Mouse (Mus musculus) WW6 (cell line): ENCODE results near the gene Cysltr2.

Source experiments
- DNase-seq: peaks from one replicate; pipeline ENCODE4 v3.0.0-alpha.2; 2013; ENCODE audit warnings: low read depth, low spot score

Cysltr2 gene

DNA sequence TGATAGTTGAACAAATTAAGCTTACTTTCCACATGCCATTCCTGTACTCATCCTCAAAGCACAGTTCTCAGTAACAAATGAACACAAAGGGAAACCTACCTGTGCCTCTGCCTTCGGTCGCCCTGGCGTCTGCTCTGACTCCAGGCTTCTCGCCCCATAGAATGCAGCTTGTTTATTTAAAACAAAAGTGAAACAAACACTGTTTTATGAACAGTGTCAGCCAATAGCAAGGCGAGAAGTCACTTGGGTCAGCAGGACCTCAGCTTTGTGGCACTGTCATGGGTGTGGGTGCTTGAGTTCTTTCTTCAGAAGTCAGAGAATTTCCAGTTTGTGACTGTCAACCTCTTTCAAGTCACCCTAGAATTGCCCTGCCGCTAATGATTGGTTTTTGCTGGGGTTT lies at the start of gene Cysltr2:
Gene Cysltr2 (minus strand): TSS at position 178 of the 400 bp plus-strand sequence.
- DNase-seq = no peak

DNA sequence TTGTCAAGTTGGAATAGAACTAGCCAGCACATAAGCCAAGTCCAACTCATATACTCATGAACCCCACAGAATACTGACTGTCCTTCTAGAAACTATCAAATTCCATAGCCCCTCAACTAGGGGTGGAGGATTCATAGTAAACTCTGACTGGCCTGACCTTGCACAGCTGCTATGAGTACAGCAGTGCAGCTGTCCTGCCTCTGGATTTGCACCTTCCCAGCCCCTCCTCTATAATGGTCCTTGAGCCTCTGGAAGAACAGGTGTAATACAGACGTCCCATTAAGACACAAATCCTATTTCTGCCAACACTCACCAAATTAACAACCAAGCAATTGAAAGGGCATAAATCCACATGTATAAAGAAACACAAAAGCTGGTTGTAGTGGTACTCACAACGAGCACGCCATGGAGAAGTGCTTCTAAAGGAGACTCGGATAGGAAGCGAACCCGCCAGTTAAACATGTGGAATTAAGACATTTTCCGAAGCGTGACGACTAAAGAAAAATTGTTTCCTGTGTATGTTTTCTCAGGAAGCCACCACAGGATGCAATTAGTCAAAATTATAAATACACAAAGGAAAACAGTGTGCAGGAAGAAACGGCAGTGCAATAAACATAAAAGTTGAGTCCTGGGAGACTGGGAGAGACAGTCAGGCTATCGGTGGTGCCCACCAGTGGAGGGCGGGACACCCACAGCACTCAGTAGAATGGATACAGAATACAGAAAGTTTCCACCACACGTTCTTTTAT lies 46.1 kb upstream of the Cysltr2 start:
- DNase-seq = no peak

DNA sequence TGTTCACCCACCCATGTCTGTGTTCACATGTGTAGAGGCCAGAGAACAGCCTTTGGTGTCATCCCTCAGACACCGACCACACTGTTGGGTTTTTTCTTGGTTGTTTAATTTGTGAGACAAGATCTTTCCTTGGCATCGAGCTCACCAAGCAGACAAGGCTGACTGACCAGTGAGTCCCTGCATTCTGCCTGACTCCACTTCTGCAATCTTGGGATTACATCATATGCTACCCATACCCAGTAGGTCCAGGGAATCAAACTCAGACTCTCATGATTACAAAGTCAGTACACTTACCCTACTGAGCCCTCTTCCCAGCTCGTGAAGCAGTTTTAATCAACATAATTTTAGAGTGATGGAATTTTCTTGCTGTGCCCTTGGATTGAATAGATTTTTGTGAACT lies 44.0 kb upstream of the Cysltr2 start:
- no peak for DNase-seq

DNA sequence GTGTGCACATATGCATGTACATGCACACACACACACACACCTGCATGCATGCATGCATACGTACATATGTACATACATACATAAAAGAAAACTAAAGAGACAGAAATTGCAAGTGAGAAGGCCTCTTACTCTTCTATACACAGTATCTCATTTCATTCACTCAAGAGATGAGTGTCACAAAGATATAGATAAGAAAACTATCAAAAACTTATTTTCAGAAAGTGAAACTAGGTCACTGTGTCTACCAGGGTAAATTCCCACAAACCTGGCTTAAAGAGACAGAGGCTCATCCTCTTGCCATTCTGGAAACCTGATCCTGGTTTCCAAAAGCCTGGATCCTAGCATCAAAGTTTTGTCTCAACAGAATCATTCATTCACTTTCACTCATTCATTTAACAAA lies 39.3 kb upstream of the Cysltr2 start:
- DNase-seq = no peak

DNA sequence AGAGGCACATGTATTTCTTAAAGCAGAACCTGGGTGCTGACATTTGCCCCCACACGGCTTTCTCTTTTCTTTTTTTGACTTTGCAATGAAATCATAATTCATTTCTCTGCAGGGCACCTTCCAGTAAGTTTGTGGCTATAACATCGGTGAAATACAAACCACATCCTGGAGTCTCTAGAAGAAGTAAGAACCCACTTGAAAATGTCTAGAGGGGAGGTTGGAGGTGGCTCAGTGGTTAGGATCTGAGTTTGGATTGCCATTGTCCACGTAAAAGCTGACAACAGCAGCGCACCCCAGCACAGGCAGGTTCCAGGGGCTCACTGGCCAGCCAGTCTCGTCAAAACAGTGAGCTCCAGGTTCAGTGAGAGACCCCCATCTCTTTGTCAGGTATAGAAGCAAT lies 38.8 kb upstream of the Cysltr2 start:
- no peak for DNase-seq

DNA sequence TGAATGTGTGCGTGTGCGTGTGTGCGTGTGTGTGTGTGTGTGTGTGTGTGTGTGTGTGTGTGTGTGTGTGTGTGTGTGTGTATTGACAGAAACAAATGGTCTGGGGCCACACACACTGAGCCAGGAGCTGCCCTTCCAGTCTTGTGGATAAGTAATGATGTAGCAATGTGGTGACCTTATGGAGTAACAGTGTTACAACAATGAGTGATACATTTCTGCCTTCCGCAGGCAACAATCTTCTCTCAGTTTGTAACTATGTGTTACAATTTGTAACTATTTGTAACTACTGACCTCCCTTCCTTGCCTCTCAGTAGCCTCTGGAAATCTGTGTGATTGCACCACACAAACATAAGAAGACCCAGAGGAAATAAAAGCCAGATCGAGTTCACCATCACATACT lies 38.3 kb upstream of the Cysltr2 start:
- no peak for DNase-seq

DNA sequence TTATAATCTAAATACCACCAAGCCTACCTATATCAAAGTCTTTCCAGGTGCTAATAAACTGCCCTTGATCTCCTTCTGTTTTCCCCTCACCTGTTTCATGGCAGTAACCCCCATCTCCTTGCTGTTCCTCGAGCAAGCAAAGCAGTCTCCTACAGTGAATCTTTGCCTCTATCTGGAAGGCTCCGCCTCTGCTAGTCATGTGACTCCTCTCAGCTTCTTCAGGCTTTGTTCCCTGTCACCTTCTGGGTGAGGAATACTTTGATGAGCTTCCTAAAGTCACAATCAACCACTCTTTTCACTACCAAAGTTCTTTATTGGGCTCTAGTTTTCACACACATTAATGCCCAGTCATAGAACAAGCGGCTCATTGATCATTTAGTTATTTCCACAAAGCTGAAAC lies 37.5 kb upstream of the Cysltr2 start:
- no peak for DNase-seq

DNA sequence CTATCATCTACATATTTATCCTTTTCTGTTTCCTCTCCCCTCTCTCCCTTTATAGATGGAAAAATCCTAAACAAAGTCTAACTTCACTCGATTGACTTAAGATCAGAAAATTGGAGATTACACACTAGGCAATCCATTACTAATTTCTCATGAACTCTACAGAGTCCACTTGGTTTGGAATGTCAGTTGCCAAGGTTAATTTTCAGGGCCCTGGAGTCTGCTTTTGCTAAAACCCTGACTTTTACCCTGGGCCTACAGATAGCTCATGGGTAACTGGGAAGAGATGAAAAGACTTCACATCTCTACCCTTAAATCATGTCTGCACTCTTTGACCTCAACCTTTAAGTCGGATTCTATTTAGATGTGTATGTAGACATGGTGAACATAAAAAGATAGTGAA lies 34.6 kb upstream of the Cysltr2 start:
- DNase-seq = no peak

DNA sequence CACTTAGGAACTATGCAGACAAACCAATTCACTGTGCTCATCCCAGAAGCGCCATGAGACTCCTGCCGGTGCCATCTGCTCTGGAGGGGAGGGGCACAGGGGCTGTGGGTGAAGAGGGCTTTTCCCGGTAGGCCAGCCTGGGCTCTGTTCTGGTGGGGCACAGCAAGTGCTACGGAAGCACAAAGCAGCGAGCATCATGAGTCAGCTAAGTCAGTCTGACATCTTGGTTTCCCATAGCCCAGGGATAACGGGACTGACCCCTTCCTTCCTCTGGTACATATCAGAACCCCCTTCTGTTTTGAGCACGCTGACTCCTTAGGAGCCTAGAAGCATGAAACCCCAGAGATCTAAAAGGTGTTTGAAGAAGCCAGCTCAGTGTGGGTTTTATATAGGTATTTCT lies 15.5 kb upstream of the Cysltr2 start:
- no peak for DNase-seq

DNA sequence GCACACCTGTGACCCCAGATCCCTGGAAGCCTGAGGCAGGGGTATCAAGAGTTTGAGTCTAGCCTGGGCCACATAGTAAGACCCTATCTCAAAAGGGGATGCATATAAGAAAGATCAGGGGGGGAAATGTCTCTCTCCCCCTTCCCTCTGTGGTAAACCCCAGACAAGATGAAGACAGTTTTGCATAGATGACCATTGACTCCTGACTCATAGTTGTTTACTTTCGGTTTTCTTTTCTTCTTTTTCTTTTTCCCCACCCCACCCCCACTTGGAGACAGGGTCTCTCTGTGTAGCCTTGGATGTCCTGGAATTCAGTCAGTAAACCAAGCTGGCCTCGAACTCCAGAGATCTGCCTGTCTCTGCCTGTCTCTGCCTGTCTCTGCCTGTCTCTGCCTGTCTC lies 9.8 kb upstream of the Cysltr2 start:
- no peak for DNase-seq

DNA sequence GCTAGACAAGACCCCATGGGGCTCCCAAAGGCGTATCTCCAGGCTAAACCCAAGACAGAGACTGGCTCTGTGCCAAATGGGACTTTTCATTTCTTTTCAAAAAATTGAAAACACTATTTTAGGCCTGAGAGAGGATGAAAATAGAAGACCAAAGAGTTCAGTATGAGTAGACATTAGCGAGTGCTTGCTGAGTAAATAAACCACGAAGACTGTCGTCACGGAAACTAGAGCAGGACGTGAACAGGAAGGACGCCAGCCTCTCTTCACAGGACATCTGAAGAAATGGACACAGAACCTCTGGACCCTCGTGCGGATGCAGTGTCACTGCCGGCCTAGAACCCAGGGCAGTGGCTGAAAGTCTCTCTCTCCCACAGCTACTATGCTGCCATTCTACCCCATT lies 8.8 kb upstream of the Cysltr2 start:
- no peak for DNase-seq

DNA sequence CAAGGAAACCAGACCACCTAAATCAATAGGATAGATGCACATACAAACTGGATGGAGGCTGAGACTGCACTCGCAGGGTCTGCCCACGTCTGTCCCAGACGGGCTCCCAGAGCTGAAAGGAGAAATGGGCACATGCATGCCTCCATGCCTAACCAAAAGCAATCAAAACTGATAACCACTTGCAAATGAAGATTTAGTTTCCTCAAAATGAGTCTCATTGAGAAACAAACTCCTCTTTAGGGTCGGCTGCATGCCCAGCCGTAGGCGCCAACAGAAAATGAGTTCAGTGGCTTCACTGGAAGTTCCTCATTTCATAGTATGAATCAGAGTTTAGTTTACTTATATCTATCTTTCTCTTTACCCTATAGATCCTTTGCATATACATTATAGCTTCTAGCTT lies 7.9 kb upstream of the Cysltr2 start:
- DNase-seq = no peak

DNA sequence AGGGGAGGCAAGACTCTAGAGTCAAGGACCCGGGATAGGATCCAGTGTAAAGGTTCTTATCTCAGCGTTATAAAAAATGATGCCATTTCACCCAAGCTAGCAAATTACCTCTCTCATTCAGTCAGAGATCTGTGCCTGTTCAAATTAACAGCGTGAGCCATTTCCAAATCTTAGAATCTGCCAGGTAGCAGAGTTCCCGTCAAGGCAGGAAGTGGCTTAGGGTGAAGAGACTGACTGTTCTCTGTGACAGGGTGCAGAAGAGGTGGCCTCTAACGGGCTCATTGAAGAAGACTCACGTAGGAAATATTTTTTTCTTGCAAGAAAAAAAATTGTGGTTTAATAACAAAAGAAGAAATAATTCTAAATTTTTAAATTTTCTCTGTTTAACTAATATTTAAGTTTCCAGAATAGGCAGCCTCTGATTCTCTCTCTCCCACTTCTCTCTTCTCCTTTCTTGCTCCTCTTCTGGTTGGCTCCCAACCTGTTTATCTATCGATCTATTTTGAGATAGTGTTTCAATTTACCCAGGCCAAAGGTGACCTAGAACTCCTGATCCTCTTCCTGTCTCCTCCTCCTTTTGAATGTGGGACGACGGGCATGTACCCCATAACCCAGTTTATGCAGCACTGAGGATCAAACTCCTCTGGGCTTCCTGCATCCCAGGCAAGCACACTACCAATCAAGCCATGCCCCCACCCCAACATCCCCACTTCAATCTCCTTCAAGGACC lies 3.5 kb downstream of the Cysltr2 start:
- no peak for DNase-seq

DNA sequence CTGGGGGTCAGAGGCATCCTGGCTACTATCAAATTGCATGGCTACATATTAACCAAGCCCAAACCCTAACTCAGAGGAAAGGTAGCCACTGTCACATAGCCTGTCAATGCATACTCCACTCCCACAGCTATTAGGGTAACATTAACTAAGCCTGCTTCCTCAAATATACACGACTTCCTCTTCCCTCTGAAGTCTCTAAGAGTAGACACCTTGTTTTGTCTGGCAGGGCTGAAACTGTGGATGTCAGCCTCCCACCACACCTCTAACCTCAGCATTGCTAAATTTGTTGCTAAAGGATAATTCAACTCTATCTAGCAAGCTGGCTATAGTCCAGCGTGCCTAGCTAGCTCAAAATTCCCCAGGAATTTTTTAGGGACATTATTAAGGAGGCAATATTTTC lies 7.2 kb downstream of the Cysltr2 start:
- DNase-seq = no peak

DNA sequence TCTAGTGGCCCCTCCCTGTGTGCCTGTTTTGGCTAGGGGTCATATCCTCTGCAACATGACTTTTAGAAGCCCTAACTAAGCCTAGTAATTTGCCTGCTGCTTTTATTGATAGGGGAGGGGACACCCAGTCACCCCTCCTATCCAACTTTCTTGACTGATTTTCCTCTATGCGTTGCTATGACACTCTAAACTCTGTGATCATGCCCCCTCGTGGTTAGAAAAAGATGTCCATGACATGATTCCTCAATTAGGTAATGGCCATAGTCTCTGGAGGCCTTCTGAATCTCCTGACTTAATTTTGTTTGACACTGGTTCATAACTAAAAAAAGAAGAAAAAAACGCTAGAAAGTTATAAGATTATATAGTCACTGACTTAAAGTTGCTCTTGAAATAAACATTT lies 15.6 kb downstream of the Cysltr2 start:
- DNase-seq = no peak

DNA sequence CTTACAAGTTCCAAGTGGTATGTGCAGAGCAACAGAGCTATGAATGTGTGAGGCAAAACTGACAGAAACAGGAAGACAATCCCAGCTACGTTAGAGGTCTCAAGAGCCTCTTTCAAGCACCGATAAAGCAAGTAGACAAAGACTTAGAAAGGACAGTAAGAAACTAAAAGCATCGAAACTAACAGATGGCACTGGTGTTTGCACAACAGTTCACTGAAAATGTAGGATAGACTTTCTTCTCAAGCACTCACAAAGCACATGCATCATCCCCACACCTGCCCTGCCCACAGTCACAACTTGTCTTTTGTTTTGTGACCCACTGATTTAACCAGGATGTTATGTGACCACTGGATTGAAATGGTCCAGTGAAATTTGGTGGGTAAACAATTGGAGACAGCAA lies 17.7 kb downstream of the Cysltr2 start:
- DNase-seq = no peak

DNA sequence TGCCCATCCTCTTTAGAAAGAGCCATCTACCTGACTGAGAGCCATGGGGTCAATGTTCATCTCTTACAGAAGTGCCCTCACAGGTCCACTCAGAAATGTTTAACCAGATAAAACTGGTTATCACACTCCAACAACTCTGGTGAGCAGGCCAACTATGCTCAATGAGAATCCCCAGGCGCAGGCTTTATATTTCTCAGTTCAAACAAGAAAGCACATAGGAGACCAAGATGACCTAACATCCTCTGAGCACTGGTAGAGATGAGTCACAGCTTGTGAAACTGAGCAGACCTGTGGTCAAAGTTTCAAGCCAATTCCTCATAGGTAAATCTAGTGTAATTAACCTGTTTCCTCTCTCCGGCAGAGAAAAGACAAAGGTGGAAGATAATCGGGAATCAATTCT lies 31.6 kb downstream of the Cysltr2 start:
- no peak for DNase-seq

DNA sequence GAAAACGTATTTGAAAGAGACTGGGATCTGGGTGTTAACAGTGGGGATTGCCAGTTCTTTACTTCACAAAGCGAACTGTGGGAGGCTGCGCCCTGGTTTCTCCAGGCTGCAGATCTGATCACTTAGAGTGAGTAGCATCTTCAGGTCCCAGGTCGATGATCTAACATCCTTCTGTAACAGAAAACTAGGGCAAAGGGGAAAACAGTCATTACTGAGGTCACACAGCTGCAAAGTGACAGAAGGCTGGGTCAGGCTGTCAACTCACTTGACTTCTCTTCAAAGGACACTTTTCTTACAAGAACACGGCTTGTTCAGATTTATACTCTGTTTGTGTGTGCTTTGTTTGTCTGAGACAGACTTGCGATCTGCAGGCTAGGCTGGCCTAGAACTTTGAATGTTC lies 33.5 kb downstream of the Cysltr2 start:
- no peak for DNase-seq

DNA sequence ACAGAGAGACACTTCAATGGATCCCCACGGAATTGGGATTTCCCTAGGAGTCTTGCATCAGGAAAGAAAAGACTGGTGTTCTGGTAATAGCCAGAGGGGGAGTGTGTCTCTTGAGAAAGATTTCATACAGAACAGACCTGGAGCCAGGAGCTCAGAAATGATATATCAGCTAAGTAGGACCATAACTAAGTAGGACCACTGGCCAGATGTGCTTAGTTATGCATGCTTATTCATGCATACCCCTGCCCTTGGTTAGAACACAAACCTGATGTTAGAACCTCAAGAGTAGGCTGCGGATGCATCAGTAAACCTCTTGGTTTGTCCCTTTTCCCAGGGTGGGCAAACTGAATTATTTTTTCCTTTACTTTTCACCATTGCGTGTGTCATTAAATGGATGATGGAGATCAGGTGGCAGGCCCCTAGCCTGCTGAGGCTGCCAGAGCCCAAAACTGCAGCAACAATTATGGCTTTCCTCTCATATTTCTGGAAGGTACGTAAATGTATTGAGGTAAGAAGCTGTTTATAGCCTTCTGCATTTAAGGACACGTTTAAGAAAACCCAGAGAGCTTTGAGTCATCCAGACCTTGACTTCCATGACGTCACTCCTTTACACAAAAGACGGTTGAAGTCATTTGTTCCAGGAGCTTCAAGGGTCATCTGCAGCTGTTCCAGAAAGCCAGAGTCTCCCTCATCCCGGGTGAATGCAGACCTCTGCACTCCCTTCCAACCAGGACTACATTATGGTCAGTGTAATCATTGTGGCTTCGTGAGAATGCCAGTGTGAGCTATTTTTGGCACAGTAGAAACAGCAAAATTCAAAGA lies 35.0 kb downstream of the Cysltr2 start:
- no peak for DNase-seq

DNA sequence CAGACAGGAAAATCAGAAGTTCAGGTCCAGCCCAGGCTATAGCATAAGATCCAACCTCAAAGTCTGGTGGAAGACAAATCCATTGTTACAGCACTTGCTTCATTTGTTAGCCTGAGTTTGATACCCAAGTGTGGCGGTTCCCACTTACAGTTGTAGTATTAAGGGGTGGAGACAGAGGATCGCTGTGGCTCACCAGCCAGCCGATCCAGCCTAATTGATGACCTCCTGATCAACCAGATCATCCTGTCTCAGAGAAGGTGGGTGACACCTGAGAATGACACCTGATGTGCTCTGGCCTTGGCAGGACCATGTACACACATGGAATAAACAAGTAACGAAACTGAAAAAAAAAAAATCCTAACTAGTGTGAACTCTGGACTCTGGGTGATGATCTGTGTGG lies 47.1 kb downstream of the Cysltr2 start:
- DNase-seq = no peak

DNA sequence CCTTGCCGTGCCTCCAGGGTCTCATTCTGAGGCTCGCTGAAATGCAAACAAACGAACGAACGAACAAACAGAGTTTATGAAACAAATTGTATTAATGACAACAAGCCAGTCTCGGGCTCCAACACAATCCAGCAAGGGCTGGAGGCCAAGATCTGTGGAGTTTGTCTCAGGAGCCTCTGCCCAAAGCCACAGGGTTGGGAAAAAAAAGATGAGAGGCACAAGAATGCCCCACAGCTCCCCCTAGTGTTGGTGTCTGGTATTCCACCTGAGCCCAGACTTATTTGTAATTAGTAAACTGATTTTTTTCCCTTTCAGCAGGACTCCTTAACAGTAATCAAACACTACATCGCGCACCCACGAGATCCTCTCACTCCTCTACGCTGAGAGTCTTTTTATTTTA lies 48.6 kb downstream of the Cysltr2 start:
- no peak for DNase-seq

DNA sequence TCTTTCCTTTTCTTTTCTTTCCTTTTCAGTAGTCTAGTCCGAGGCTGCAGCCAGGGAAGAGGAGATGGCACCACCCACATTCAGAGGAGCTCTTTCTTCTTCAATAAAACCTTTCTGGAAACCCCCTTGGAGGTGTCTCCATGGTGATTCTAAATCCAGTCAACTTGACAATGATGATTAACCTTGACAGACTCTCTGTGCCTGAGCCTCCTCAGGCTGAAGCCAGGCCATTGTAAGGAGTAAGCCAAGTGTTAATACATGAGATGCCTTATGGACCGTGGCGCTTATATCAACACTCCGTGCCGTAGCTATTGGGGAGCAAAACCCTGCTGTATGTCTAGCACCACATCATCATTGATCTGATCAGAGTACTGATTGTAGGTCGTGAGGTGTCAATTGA lies 50.8 kb downstream of the Cysltr2 start:
- no peak for DNase-seq

DNA sequence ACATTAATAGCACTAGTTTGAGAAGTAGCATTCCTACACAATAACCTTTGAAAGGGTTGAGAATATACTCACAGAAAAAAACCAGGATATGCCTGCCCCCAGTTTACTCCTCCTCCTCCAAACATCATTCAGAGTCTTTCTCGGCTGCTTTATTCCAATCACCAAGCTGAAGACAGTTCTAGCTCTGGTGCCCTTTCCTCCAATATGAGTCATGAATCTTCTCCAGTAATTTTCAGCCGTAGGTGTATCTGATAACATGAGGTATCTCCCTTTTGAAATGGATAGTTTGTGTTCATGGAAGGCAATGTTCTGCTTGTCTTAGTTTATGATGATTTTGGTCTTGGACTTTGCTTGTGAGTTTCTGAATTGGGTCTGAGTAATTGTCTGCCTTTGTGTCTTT lies 62.9 kb downstream of the Cysltr2 start:
- DNase-seq = no peak
